Mouse (Mus musculus) neutrophil, adult 65 days (primary cell): ENCODE results near the gene 9130008F23Rik. TPM values are rescaled to one million over a fixed set of nuclear protein-coding genes. Genes with fewer than 3 reads are reported as not detected.

Experiments
- total RNA-seq: library from RNA; stranded (reverse); gene quantifications from 2 replicates; pipeline ENCODE4 v1.2.4, GENCODE M21; 2023

9130008F23Rik gene
- not detected in 2 replicates for total RNA-seq

GRCm38 (mm10) chr17:40879924-40880691 lies at the start of gene 9130008F23Rik:
Gene 9130008F23Rik (minus strand): TSS chr17:40880559.

GRCm38 (mm10) chr17:40914250-40914649 lies 33.9 kb upstream of the 9130008F23Rik start, which contains the start of gene Glyatl3:
Gene Glyatl3 (minus strand): TSS chr17:40914350.

Other genes with a start within 250 kb of the 9130008F23Rik start
- gene Esp3, start 248.5 kb downstream of the 9130008F23Rik start, total RNA-seq: not detected in 2 replicates
- gene Esp1, start 153.4 kb downstream of the 9130008F23Rik start, total RNA-seq: not detected in 2 replicates
- gene Crisp2, start 73.6 kb downstream of the 9130008F23Rik start, total RNA-seq: not detected in 2 replicates
- 0.38 and 1.4 TPM in 2 replicates for gene Rhag, start 69.4 kb downstream of the 9130008F23Rik start, total RNA-seq
- gene Glyatl3, start 33.8 kb upstream of the 9130008F23Rik start, total RNA-seq: not detected in 2 replicates
- gene Mut, start 54.1 kb upstream of the 9130008F23Rik start, total RNA-seq: 5.7 and 7.4 TPM in 2 replicates
- gene Cenpq, start 54.5 kb upstream of the 9130008F23Rik start, total RNA-seq: 28.7 and 34.3 TPM in 2 replicates